Mouse (Mus musculus) ES-Bruce4 (cell line): ENCODE measurements around the gene Gas2l3.

Source experiments
- EP300 ChIP-seq: IDR thresholded peaks from 2 replicates; pipeline ENCODE4 v1.6.1; 2011; ENCODE audit warnings: low read depth, low read length; ENCODE audit not compliant: insufficient read depth
- POLR2A ChIP-seq: IDR thresholded peaks from one replicate; pipeline ENCODE4 v1.8.1; 2011; ENCODE audit warnings: low read length; ENCODE audit not compliant: insufficient read depth

- TF ChIP-seq POLR2A (no peak), EP300 (no peak)
These were observed 51.1 kb downstream of the Gas2l3 start for GRCm38 (mm10) chr10:89392687-89393086.
